Mouse (Mus musculus): ENCODE results near the gene Wfikkn2.

DNA sequence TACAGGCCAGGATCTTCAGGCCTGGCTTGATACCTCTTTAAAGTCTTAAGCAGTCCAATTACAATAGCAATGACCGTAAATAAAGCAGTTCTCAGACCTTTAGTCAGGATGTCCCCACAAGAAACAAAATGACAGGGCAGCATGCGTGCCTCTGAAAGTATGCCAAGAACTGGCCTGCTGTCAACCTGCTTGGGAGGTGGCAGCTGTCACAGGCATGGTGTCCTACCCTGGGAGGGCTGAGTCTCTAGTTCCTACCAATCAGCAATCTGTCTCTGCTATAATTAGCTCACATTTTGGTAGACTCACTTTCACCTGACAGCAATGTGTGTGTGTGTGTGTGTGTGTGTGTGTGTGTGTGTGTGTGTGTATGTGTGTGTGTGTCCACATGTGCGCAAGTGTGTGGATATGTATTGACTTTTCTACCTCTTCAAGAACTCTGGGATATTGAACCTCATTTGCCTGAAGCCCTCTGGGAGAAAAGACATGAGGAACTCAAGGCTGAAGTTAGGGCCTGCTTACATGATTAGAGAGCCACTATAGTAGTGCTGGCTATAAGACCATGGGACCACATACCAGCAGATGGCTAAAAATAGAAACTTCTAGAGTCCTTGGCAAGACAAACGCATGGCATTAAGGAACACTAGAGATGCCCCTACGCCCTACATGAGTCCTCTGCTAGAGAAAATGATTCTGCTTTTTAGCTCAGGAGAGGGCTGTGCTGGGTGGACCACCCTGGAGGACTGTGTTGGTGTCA, 16.4 kb downstream of the Wfikkn2 start:
- TF ChIP-seq HCFC1 (IDR thresholded peaks at IDR 0.05; ENCODE audit: borderline replicate concordance, insufficient read depth, low read length) (no peak), ZNF384 (IDR thresholded peaks at IDR 0.05; ENCODE audit: low read depth, low read length) (no peak), ZC3H11A (IDR thresholded peaks at IDR 0.05; ENCODE audit: borderline replicate concordance, low read depth, low read length) (no peak)
